Mouse (Mus musculus) thymus, adult 2 months (tissue): ENCODE measurements at regions not wholly inside any gene's neighbourhood (a gene's known extent, or its start where the extent isn't known, plus 50 kb on each side); places are given as distances from the start of the nearest gene placed in this dataset.
A peak's percentile ranks its signal among the peaks of the same experiment; 100 is the strongest.

Source experiments
- DNase-seq: peaks from one replicate; pipeline ENCODE4 v3.0.0; 2021
- H3K27ac ChIP-seq: fragments of 200-500 bp; 2 replicates; pipeline ENCODE4 v1.5.1; 2012; ENCODE audit warnings: low read length, control low read depth; ENCODE audit not compliant: control insufficient read depth, insufficient read depth
- H3K27me3 ChIP-seq: fragments of 200-500 bp; 2 replicates; pipeline ENCODE4 v1.6.1; 2012; ENCODE audit warnings: mild to moderate bottlenecking, low read length, moderate library complexity, mixed read lengths; ENCODE audit not compliant: control insufficient read depth, insufficient read depth
- H3K36me3 ChIP-seq: fragments of 200-500 bp; 2 replicates; pipeline ENCODE4 v1.6.1; 2012; ENCODE audit warnings: mild to moderate bottlenecking, low read length, moderate library complexity; ENCODE audit not compliant: control insufficient read depth, insufficient read depth
- H3K4me1 ChIP-seq: fragments of 200-500 bp; replicated peaks from 2 replicates; pipeline ENCODE4 v1.6.1; 2012; ENCODE audit warnings: low read length; ENCODE audit not compliant: control insufficient read depth, insufficient read depth
- H3K4me3 ChIP-seq: fragments of 200-500 bp; 2 replicates; pipeline ENCODE4 v1.5.1; 2012; ENCODE audit warnings: mild to moderate bottlenecking, low read length, control low read depth, moderate library complexity; ENCODE audit not compliant: control insufficient read depth, insufficient read depth
- CTCF ChIP-seq: fragments of 200-500 bp; IDR thresholded peaks from 2 replicates; pipeline ENCODE4 v1.5.1; 2012; ENCODE audit warnings: mild to moderate bottlenecking, control low read depth, low read length, moderate library complexity, borderline replicate concordance; ENCODE audit not compliant: control insufficient read depth, poor library complexity, insufficient read depth; ENCODE audit errors: extremely low read depth
- POLR2A ChIP-seq: fragments of 200-500 bp; IDR thresholded peaks from 2 replicates; pipeline ENCODE4 v1.6.1; 2012; ENCODE audit warnings: mild to moderate bottlenecking, low read length, control low read depth, moderate library complexity; ENCODE audit not compliant: control insufficient read depth, poor library complexity, insufficient read depth; ENCODE audit errors: extremely low read depth
- WGBS: fragments of 180-500 bp; shearing (Covaris S2); methylation state at CpG from one replicate; pipeline ENCODE4 v1.1.7; 2018; 5-methylcytosine and 5-hydroxymethylcytosine counted together

- TF ChIP-seq CTCF = no peak
- no peak for TF ChIP-seq POLR2A
- WGBS = 87% methylated on average over 12 of the region's 12 CpGs
- Histone ChIP-seq H3K4me3 (no peak overlapping the region), H3K27ac (no peak overlapping the region), H3K27me3 (no peaks in the 10 kb centered on the region), H3K36me3 (no peaks in the 10 kb centered on the region), H3K4me1 (peaks cover 4% of the 10 kb centered on the region; the same call in 1 of the 2 replicates)
- no peak for DNase-seq
Observed at GRCm38 (mm10) chr8:126728987-126729632, 135.3 kb upstream of the Irf2bp2 start.

GRCm38 (mm10) chr8:126728135-126728534, 134.3 kb upstream of the Irf2bp2 start:
- Histone ChIP-seq H3K27ac (no peak overlapping the region), H3K27me3 (no peaks in the 10 kb centered on the region), H3K36me3 (no peaks in the 10 kb centered on the region), H3K4me3 (no peak overlapping the region), H3K4me1 (peaks cover 9% of the 10 kb centered on the region; the same call in 1 of the 2 replicates)
- no peak for DNase-seq
- TF ChIP-seq POLR2A (no peak), CTCF (no peak)
- 93% methylated on average over 5 of the region's 5 CpGs for WGBS

GRCm38 (mm10) chr8:126727068-126727467, 133.3 kb upstream of the Irf2bp2 start:
- no peak overlapping the region for H3K27ac ChIP-seq
- H3K36me3 ChIP-seq = no peaks in the 10 kb centered on the region
- WGBS = 97% methylated on average over 2 of the region's 2 CpGs
- peaks cover 11% of the 10 kb centered on the region for H3K4me1 ChIP-seq
- TF ChIP-seq CTCF = no peak
- no peak for TF ChIP-seq POLR2A
- DNase-seq = no peak
- no peaks in the 10 kb centered on the region for H3K27me3 ChIP-seq
- H3K4me3 ChIP-seq = no peak overlapping the region

- TF ChIP-seq CTCF = no peak
- TF ChIP-seq POLR2A = no peak
- DNase-seq = no peak
- peaks cover 23% of the 10 kb centered on the region for H3K4me1 ChIP-seq
- no peak overlapping the region for H3K4me3 ChIP-seq
- H3K36me3 ChIP-seq = no peaks in the 10 kb centered on the region
- no peaks in the 10 kb centered on the region for H3K27me3 ChIP-seq
- H3K27ac ChIP-seq = no peak overlapping the region
- 73% methylated on average over 9 of the region's 9 CpGs for WGBS
Observed at GRCm38 (mm10) chr8:126723259-126724122, 129.7 kb upstream of the Irf2bp2 start.

- Histone ChIP-seq H3K4me3 (no peak overlapping the region), H3K27me3 (no peaks in the 10 kb centered on the region), H3K36me3 (no peaks in the 10 kb centered on the region), H3K4me1 (peaks cover 23% of the 10 kb centered on the region), H3K27ac (no peak overlapping the region)
- TF ChIP-seq POLR2A (no peak), CTCF (no peak)
- DNase-seq = peak; percentile 45
- WGBS = 8% methylated on average over 10 of the region's 10 CpGs
Observed at GRCm38 (mm10) chr8:126721621-126722020, 127.8 kb upstream of the Irf2bp2 start.

GRCm38 (mm10) chr8:126720473-126721145, 126.8 kb upstream of the Irf2bp2 start:
- H3K27me3 ChIP-seq = no peaks in the 10 kb centered on the region
- H3K4me1 ChIP-seq = peaks cover 23% of the 10 kb centered on the region
- WGBS = 85% methylated on average over 4 of the region's 4 CpGs
- H3K36me3 ChIP-seq = no peaks in the 10 kb centered on the region
- no peak overlapping the region for H3K27ac ChIP-seq
- TF ChIP-seq POLR2A (no peak), CTCF (no peak)
- DNase-seq = no peak
- no peak overlapping the region for H3K4me3 ChIP-seq
